Mouse (Mus musculus) ovary, adult 2 months (tissue): ENCODE data around the gene Ecel1. TPM values are rescaled to one million over a fixed set of nuclear protein-coding genes. Genes with fewer than 3 reads are reported as not detected.

Source experiments
- polyA plus RNA-seq: library from polyadenylated mRNA; depleted of rRNA; stranded (reverse); fragments of >200 nt; gene quantifications from 2 replicates; pipeline ENCODE4 v1.2.3, GENCODE M21; 2012; rRNA removed

Ecel1 gene
- 2.5 and 3.4 TPM in 2 replicates for polyA plus RNA-seq

GRCm38 (mm10) chr1:87156199-87156587 lies at the start of gene Ecel1:
Gene Ecel1, minus strand, starts transcription at chr1:87156521.

DNA sequence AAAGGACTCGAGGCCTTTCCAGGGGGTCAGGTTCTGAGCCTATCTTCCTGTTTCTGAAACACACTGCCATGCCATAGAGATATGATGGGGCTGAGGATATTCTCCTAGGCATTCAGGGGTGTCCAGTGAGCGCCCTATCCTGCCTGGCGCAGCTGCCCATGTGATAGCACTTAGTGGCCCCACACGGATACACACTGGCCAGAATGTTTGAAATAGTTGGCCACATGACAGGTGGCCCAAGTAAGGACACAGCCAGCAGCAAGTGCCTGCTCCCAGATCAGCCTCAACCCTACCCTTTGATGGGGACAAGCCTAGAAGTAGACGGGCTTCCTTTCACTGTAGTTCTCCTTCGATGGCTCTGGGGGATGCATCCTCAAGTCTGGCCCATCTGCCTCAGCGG lies 48.1 kb upstream of the Ecel1 start, which contains the start of gene Chrng:
Chrng (plus strand) TSS at position 193 of the 400 bp plus-strand sequence.

DNA sequence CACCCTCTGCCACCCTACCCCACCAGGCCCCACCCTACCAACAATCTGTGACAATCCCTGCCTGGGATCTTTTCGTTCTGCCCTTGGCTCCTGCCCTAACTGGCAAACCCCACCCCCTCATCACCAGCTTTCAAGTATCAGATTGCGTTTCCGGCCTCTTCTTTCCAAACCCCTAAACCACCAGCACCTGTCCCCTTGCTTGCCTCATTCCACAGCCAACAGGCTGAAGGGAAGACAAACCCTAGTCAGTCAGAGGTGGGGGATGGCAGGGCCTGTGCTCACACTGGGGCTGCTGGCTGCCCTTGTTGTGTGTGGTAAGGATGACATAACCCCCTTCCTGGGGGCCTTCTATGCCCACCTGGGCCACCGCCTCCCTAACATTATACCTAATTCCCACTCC lies 34.1 kb upstream of the Ecel1 start, which contains the start of gene Chrnd:
Chrnd (plus strand) TSS at position 179 of the 400 bp plus-strand sequence.

GRCm38 (mm10) chr1:87183013-87183412 lies 26.7 kb upstream of the Ecel1 start, which contains the start of gene Prss56:
Gene Prss56, plus strand, starts transcription at chr1:87183313.

DNA sequence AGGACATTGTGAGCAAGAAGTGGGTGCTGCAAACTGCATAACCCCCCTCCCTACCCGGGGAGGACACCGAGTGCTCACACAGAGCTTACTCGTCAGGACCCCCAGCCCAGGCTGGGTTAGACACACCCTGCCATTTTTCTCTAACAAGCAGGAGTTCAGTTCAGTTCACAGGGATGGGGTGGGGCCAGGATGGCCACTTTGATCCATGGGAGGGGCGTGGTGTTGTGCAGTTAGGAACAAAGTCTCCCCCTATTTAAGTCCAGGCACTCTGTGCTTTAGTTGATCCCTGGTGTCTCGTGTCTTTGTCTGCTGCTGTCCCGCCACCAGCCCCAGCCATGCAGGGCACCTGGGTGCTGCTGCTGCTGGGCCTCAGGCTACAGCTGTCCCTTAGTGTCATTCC lies 31.6 kb downstream of the Ecel1 start, which contains the start of gene Akp3:
Akp3 (plus strand) TSS at position 301 of the 400 bp plus-strand sequence.

DNA sequence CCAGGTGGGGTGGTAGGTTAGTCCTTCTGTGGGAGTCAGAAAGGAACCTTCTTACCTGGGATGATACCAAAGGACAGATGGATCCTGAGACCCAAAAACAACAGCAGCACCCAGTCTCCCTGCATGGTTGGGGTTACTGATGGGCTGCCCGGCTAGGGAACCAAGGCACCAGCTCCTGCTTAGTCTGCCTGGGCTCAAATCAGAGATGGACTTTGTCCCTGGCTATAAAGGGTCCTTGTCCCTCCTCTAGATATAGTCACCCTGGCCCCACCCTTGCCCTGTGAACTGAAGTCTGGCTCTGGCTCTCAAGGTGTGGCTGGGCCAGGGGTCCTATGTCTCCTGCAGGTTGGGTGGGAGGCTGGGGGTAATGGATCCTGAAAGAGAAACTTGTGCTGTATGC lies 54.9 kb downstream of the Ecel1 start, which contains the start of gene Alpi:
Alpi (minus strand) TSS at position 196 of the 400 bp plus-strand sequence.

Other genes starting within 250 kb of the Ecel1 start
- gene Alppl2, start 66.6 kb downstream of the Ecel1 start, polyA plus RNA-seq: 0.24 and 0.45 TPM in 2 replicates
- 0.62 and 0.75 TPM in 2 replicates for gene Alpi, start 54.9 kb downstream of the Ecel1 start, polyA plus RNA-seq
- gene Akp3, start 31.5 kb downstream of the Ecel1 start, polyA plus RNA-seq: 0.52 and 0.70 TPM in 2 replicates
- 0.69 and 1.3 TPM in 2 replicates for gene Prss56, start 26.8 kb upstream of the Ecel1 start, polyA plus RNA-seq
- gene Chrnd, start 34.1 kb upstream of the Ecel1 start, polyA plus RNA-seq: 0.41 and 0.55 TPM in 2 replicates
- 0.33 and 0.85 TPM in 2 replicates for gene Chrng, start 48.1 kb upstream of the Ecel1 start, polyA plus RNA-seq
- gene Eif4e2, start 57.4 kb upstream of the Ecel1 start, polyA plus RNA-seq: 21.6 and 28.3 TPM in 2 replicates
- 137 and 166 TPM in 2 replicates for gene Efhd1, start 107.8 kb upstream of the Ecel1 start, polyA plus RNA-seq
- 25.4 and 29.7 TPM in 2 replicates for gene Gigyf2, start 170.5 kb upstream of the Ecel1 start, polyA plus RNA-seq
- gene Kcnj13, start 238.2 kb upstream of the Ecel1 start, polyA plus RNA-seq: 0.12 and 0.17 TPM in 2 replicates